Mouse (Mus musculus) embryonic facial prominence, embryonic 14.5 days (tissue): Measurements from ENCODE around the gene Zbtb16. TPM values are rescaled to one million over a fixed set of nuclear protein-coding genes. Genes with fewer than 3 reads are reported as not detected.

Source experiments
- ATAC-seq: fragments of 200-750 bp; cut with Nextera tagmentation; 2 replicates; pipeline ENCODE4 v1.8.0; 2017; ENCODE audit warnings: low read depth, moderate number of reproducible peaks, moderate TSS enrichment
- DNase-seq: peaks from one replicate; pipeline ENCODE4 v3.0.0-alpha.2; 2015; ENCODE audit warnings: low spot score
- H3K27ac ChIP-seq: fragments of 300-500 bp; sonication (generic); replicated peaks from 2 replicates; pipeline ENCODE4 v1.5.1; 2014; ENCODE audit warnings: low read depth, mild to moderate bottlenecking, low read length, moderate library complexity
- H3K27me3 ChIP-seq: fragments of 300-500 bp; sonication (generic); replicated peaks from 2 replicates; pipeline ENCODE4 v1.6.1; 2014; ENCODE audit warnings: low read length; ENCODE audit not compliant: control insufficient read depth, insufficient read depth
- H3K36me3 ChIP-seq: fragments of 300-500 bp; sonication (generic); 2 replicates; pipeline ENCODE4 v1.6.1; 2014; ENCODE audit warnings: low read length, mixed read lengths; ENCODE audit not compliant: control insufficient read depth, insufficient read depth
- H3K4me1 ChIP-seq: fragments of 300-500 bp; sonication (generic); 2 replicates; pipeline ENCODE4 v1.6.1; 2014; ENCODE audit warnings: antibody characterized with exemption, low read length; ENCODE audit not compliant: control insufficient read depth, insufficient read depth
- H3K4me2 ChIP-seq: fragments of 300-500 bp; sonication (generic); 2 replicates; pipeline ENCODE4 v1.6.1; 2014; ENCODE audit warnings: low read depth, mild to moderate bottlenecking, low read length, moderate library complexity, mixed read lengths
- H3K4me3 ChIP-seq: fragments of 300-500 bp; sonication (generic); 2 replicates; pipeline ENCODE4 v1.5.1; 2014; ENCODE audit warnings: low read depth, mild to moderate bottlenecking, low read length
- H3K9ac ChIP-seq: fragments of 300-500 bp; sonication (generic); 2 replicates; pipeline ENCODE4 v1.6.1; 2014; ENCODE audit warnings: low read depth, mild to moderate bottlenecking, low read length, moderate library complexity, mixed read lengths
- H3K9me3 ChIP-seq: fragments of 300-500 bp; sonication (generic); 2 replicates; pipeline ENCODE4 v1.6.1; 2016; ENCODE audit warnings: low read length; ENCODE audit not compliant: control insufficient read depth
- WGBS: fragments of 180-500 bp; shearing (Covaris S2); extraction: QIAGEN DNeasy Blood & Tissue Kit; methylation state at CpG from one replicate; pipeline ENCODE4 v1.1.7; 2014; 5-methylcytosine and 5-hydroxymethylcytosine counted together
- polyA plus RNA-seq: library from polyadenylated mRNA; unstranded; fragments of >200 nt; fragmentation: Nextera tagmentation; extraction: Ambion mirVana; gene quantifications from 2 replicates; pipeline ENCODE4 v1.2.1, GENCODE M21; 2014

Zbtb16 gene
- polyA plus RNA-seq, 1 experiment from 2014 or later = 4.1 TPM

DNA sequence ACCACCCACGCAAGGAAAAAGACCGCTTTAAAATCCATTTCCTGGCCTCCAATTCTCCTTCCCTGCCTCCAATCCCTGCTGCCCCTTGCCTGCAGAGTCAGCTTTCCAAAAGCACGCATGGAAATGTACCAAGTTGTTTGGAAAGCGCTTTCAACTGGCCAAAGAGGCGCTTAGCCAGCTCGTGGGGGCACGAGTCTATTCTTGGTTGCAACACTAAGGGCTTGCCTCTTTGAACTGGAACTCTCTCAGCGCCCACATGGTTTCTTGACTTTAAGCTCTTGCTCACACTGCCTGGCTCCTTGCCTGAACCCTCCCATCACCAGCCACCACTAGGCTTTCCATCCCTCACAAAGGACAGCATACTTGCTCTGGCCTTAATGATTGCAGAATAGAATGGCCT is 217.9 kb downstream of the Zbtb16 start:
- 73% methylated on average over 8 of the region's 8 CpGs for WGBS

DNA sequence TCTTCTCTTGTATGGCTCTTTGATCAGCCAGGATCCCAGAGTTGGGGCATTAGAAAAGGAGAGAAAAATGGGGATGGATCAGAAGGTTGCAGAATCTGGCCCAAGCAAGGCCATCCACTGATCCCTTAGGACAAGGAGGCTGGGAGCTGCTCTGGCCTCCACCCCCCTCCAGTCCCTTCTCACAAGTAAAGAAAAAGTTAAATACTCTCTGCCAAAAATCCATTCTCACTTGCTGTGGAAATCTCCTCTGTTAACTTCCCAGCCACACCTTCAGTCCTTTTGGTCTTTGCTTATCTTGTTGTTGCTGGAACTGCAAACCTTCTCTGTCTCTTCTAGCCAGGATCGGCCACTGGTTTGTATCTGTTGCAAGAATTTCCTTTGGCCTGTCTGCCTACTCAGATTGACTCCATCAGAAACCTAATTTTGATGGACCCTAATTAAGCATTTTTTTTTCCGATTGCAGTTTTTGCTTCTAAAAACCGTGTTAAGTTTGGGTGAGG is 218.5 kb downstream of the Zbtb16 start:
- 76% methylated on average over 3 of the region's 3 CpGs for WGBS
- ATAC-seq = no peak
- no peak overlapping the region for H3K4me3 ChIP-seq
- H3K9ac ChIP-seq = no peak overlapping the region; the same call in 1 of the 2 replicates
- H3K4me1 ChIP-seq = no peaks in the 10 kb centered on the region
- no peaks in the 10 kb centered on the region for H3K27me3 ChIP-seq
- no peak overlapping the region for H3K4me2 ChIP-seq
- no peaks in the 10 kb centered on the region for H3K9me3 ChIP-seq
- no peak for DNase-seq
- H3K27ac ChIP-seq = no peak overlapping the region
- H3K36me3 ChIP-seq = no peaks in the 10 kb centered on the region

More for the DNA sequence above, 217.9 kb downstream of the Zbtb16 start:
- Histone ChIP-seq H3K9me3 (no peaks in the 10 kb centered on the region), H3K27ac (no peak overlapping the region), H3K4me3 (no peak overlapping the region), H3K4me2 (peak overlapping the region; percentile 26; the same call in 1 of the 2 replicates), H3K27me3 (no peaks in the 10 kb centered on the region), H3K36me3 (no peaks in the 10 kb centered on the region), H3K9ac (0 out of 2 replicates have a peak overlapping the region, but pooled peaks have one; percentile 30), H3K4me1 (no peaks in the 10 kb centered on the region)
- ATAC-seq = no peak
- DNase-seq = peak; percentile 40

DNA sequence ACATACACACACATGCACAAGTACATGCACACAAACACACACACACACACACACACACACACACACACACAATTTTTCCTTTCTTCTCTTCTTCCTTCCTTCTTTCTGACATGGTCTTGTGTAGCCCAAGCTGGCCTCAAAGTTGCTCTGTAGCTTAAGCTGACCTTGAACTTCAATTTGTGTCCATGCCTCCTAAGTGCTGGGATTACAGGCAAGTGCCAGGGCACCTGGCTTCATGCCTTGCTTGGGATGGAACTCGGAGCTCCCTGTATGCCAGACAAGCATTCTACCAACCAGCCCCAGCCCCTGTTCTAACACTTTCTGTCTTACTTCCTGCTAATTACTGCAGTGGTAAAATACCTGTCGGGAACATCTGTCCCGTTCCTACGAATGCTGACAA is 222.8 kb downstream of the Zbtb16 start:
- DNase-seq = no peak
- H3K4me2 ChIP-seq = no peak overlapping the region

DNA sequence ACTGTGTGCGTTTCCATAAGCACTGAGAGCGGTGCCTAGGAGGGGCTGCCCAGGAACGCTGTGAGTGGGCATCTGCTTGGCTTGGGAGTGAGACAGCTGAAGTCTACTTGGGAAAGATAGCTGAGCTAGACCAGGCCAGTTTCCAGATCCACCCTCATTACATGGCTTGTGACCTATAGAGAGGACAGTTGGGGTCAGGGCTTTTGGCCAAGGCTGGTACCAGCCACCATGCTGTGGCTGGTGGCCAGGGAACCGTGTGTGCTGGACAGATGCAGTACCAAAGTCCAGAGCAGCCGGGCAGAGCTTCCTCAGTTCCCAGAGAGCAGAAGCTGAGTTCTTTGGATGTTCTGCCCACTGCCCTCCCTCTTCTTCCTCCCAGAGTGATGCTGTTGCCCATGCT is 223.5 kb downstream of the Zbtb16 start:
- H3K4me2 ChIP-seq = no peak overlapping the region
- H3K36me3 ChIP-seq = no peaks in the 10 kb centered on the region
- H3K4me1 ChIP-seq = no peaks in the 10 kb centered on the region
- H3K9ac ChIP-seq = no peak overlapping the region
- 89% methylated on average over 5 of the region's 5 CpGs for WGBS
- no peaks in the 10 kb centered on the region for H3K9me3 ChIP-seq
- ATAC-seq (no peak), DNase-seq (no peak)
- H3K4me3 ChIP-seq = no peak overlapping the region
- no peaks in the 10 kb centered on the region; the same call in 1 of the 2 replicates for H3K27me3 ChIP-seq
- H3K27ac ChIP-seq = no peak overlapping the region

More for the DNA sequence above, 222.8 kb downstream of the Zbtb16 start:
- Histone ChIP-seq H3K36me3 (no peaks in the 10 kb centered on the region), H3K9ac (no peak overlapping the region), H3K4me1 (no peaks in the 10 kb centered on the region), H3K27me3 (no peaks in the 10 kb centered on the region; the same call in 1 of the 2 replicates), H3K4me3 (no peak overlapping the region), H3K27ac (no peak overlapping the region), H3K9me3 (no peaks in the 10 kb centered on the region)
- WGBS = 78% methylated on average over 4 of the region's 4 CpGs
- no peak for ATAC-seq

DNA sequence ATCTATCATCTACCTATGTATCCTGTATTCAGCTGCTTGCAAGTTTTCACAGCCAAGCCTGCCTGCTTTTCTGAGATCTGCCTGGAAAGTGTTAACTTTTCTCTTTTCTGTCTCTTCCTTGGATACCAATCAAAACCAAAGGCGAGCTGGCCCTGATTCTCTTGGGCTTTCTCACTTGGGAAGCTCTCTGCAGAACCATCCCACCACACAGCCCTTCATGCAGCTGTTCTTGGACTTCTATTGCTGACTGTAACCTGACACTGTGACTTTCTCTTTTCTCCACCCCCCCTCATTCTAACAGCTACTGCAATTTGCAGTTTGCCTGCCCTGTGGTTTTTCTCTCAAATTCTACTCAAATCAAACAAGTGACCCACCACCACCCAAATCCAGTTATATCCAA is 225.0 kb downstream of the Zbtb16 start:
- WGBS = 14% methylated on average over 1 of the region's 1 CpGs
- H3K4me2 ChIP-seq = no peak overlapping the region
- no peak overlapping the region for H3K9ac ChIP-seq
- no peak overlapping the region for H3K27ac ChIP-seq
- no peak for ATAC-seq
- no peaks in the 10 kb centered on the region for H3K36me3 ChIP-seq
- no peak overlapping the region for H3K4me3 ChIP-seq
- H3K27me3 ChIP-seq = no peaks in the 10 kb centered on the region; the same call in 1 of the 2 replicates
- H3K4me1 ChIP-seq = no peaks in the 10 kb centered on the region
- DNase-seq = peak; percentile 67
- H3K9me3 ChIP-seq = no peaks in the 10 kb centered on the region

DNA sequence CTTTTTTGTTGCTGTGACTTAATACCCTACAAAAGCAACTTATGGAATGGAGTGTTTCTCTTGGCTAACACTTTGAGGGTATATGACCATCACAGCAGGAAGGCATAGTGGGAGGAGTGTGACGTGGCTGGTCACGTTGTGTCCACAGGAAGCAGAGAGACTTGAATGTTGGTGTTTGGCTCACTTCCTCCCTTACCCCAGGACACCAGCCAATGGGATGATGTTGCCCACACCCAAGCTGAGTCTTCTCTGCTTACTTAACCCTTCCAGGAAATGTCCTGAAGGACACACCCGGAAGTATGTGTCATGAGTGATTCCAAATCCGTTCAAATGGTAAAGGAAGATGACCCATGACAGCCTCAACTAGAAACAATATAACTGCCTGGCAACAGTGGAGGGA is 226.3 kb downstream of the Zbtb16 start:
- Histone ChIP-seq H3K4me1 (no peaks in the 10 kb centered on the region), H3K36me3 (no peaks in the 10 kb centered on the region), H3K9ac (no peak overlapping the region), H3K4me3 (no peak overlapping the region), H3K4me2 (no peak overlapping the region), H3K27me3 (no peaks in the 10 kb centered on the region; the same call in 1 of the 2 replicates), H3K27ac (no peak overlapping the region), H3K9me3 (no peaks in the 10 kb centered on the region)
- no peak for DNase-seq
- no peak for ATAC-seq
- 57% methylated on average over 4 of the region's 4 CpGs for WGBS

DNA sequence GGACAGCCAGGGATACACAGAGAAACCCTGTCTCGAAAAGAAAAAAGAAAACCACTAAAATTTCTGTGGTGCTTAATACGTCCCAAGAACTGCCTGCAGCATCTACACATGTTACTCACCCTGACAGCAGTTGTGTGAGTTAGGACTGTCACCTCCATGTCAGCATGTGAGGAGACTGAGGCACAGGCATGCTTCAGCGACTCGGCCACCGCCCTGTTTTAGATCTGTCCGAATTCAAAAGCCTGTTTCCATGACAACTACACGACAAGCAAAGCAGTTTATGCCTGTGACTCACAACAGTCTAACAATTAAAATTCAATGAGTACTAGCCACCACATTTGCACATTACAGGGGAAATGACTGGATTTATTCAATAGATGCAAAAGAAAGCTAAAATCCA is 228.6 kb downstream of the Zbtb16 start:
- no peak overlapping the region for H3K4me3 ChIP-seq
- no peaks in the 10 kb centered on the region for H3K36me3 ChIP-seq
- H3K4me1 ChIP-seq = no peaks in the 10 kb centered on the region
- no peak overlapping the region for H3K27ac ChIP-seq
- ATAC-seq (no peak), DNase-seq (no peak)
- H3K9me3 ChIP-seq = no peaks in the 10 kb centered on the region
- H3K27me3 ChIP-seq = no peaks in the 10 kb centered on the region; the same call in 1 of the 2 replicates
- 72% methylated on average over 7 of the region's 7 CpGs for WGBS
- H3K9ac ChIP-seq = no peak overlapping the region
- no peak overlapping the region for H3K4me2 ChIP-seq

DNA sequence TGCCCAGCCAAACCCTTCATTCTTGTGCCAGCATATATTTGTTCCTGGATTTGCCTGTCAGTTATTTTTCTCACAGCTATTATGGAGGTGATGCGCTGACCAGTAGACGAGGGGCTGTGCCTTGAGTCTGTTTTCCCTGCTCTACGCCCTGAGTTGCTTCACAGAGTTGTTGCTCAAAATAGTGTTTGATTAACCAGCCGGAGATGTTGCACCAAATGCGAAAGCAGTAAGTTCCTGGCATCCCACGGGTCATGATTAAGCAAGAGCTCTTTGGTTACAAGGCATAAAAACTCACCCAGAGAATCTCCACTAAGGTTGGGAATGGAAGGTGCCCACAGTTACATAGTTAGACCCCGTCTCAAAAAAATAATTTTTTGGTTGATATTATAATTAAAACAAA is 229.9 kb downstream of the Zbtb16 start:
- Histone ChIP-seq H3K4me3 (no peak overlapping the region), H3K36me3 (no peaks in the 10 kb centered on the region), H3K9me3 (no peaks in the 10 kb centered on the region), H3K27ac (no peak overlapping the region), H3K27me3 (no peaks in the 10 kb centered on the region; the same call in 1 of the 2 replicates), H3K4me2 (no peak overlapping the region), H3K4me1 (no peaks in the 10 kb centered on the region), H3K9ac (no peak overlapping the region)
- DNase-seq (no peak), ATAC-seq (no peak)
- WGBS = 82% methylated on average over 7 of the region's 7 CpGs

DNA sequence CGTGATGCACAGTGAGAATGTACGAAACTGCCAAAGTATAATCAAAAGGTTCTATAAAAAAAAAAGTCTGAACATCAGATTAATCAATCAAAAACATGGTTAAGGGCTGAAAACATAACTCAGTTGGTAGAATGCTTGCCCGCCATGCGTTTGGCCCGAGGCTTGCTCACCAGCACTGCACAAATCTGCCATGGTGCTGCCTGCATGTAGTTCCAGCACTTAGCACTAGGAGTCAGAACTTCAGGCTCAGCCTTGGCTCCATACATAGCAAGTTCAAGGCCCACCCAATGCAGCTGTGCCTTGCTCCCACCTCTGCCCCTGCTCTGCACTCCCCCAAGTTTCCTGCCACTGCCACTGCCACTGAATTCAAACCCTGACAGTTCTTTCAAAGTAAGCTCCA is 230.3 kb downstream of the Zbtb16 start:
- H3K9ac ChIP-seq = no peak overlapping the region
- H3K36me3 ChIP-seq = no peaks in the 10 kb centered on the region
- ATAC-seq = no peak
- no peak overlapping the region for H3K4me3 ChIP-seq
- 0 out of 2 replicates have a peak overlapping the region, but pooled peaks have one; percentile 3 for H3K27ac ChIP-seq
- no peaks in the 10 kb centered on the region for H3K4me1 ChIP-seq
- no peaks in the 10 kb centered on the region; the same call in 1 of the 2 replicates for H3K27me3 ChIP-seq
- H3K9me3 ChIP-seq = no peaks in the 10 kb centered on the region
- H3K4me2 ChIP-seq = no peak overlapping the region
- DNase-seq = no peak
- WGBS = 82% methylated on average over 5 of the region's 5 CpGs
